Mouse (Mus musculus) small intestine, adult 2 months (tissue): ENCODE measurements around the gene C1ra.

ENCODE experiments used
- CTCF ChIP-seq: fragments of 200-500 bp; IDR thresholded peaks from 2 replicates; pipeline ENCODE4 v1.5.1; 2012; ENCODE audit warnings: low read depth, mild to moderate bottlenecking, control low read depth, inconsistent platforms, low read length, moderate library complexity, mixed read lengths; ENCODE audit not compliant: insufficient replicate concordance, insufficient read length; ENCODE audit errors: extremely low read depth
- POLR2A ChIP-seq: fragments of 200-500 bp; IDR thresholded peaks from 2 replicates; pipeline ENCODE4 v1.6.1; 2012; ENCODE audit warnings: low read depth, mild to moderate bottlenecking, control low read depth, inconsistent platforms, low read length, moderate library complexity

DNA sequence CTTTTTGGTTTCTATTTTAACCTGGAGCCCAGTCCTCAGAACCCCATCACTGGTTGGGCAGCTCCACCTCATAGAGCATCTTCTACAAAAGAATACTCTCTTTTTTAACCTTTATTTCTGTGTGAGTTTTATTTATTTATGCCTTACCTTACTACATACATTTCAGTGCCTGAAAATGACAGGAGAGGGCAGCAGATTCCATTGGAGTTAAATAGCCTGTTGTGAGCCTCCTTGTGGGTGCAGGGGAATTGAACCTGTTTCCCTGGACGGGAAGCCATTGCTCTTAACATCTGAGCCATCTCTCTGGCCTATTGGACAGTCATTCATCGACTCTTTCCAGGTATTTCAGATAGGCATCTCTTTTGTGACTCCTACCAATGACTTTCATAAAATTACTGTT, 33.2 kb downstream of the C1ra start:
- TF ChIP-seq CTCF (no peak), POLR2A (no peak)
